Mouse (Mus musculus) brain, embryonic 14.5 days (tissue): Measurements from ENCODE around the gene Yipf3. TPM values are rescaled to one million over a fixed set of nuclear protein-coding genes. Genes with fewer than 3 reads are reported as not detected.
A peak's percentile ranks its signal among the peaks of the same experiment; 100 is the strongest.

Experiments
- DNase-seq: peaks from one replicate; pipeline ENCODE4 v3.0.0-alpha.2; 2011; ENCODE audit warnings: low read depth
- CTCF ChIP-seq: fragments of 200-500 bp; IDR thresholded peaks from 2 replicates; pipeline ENCODE4 v1.5.1; 2012; ENCODE audit warnings: inconsistent platforms, mild to moderate bottlenecking, moderate library complexity, borderline replicate concordance; ENCODE audit not compliant: insufficient read depth, insufficient read length; ENCODE audit errors: extremely low read depth
- POLR2A ChIP-seq: fragments of 200-500 bp; IDR thresholded peaks from 2 replicates; pipeline ENCODE4 v1.6.1; 2012; ENCODE audit warnings: mild to moderate bottlenecking, inconsistent platforms, borderline replicate concordance; ENCODE audit not compliant: poor library complexity, insufficient read depth, insufficient read length, severe bottlenecking; ENCODE audit errors: extremely low read depth
- polyA plus RNA-seq: library from polyadenylated mRNA; depleted of rRNA; stranded (reverse); fragments of >200 nt; gene quantifications from 2 replicates; pipeline ENCODE4 v1.2.3, GENCODE M21; 2012; rRNA removed

Gene Yipf3
- 84.0 and 96.8 TPM in 2 replicates for polyA plus RNA-seq

GRCm38 (mm10) chr17:46247512-46248188 is at the start of gene Yipf3, which contains the start of gene Polr1c:
Gene Yipf3 (plus strand): TSS chr17:46248080.
Gene Polr1c (minus strand): TSS chr17:46248054.
- DNase-seq = peak; percentile 98
- TF ChIP-seq CTCF (no peak), POLR2A (peak; percentile 59; the same call in 1 of the 2 replicates)

- TF ChIP-seq POLR2A (no peak), CTCF (no peak)
- DNase-seq = no peak
Measured at GRCm38 (mm10) chr17:46201151-46201550, 46.7 kb upstream of the Yipf3 start.

GRCm38 (mm10) chr17:46202421-46203071 is 45.3 kb upstream of the Yipf3 start, which contains the start of the genes Polh and Xpo5:
Gene Polh (minus strand): TSS chr17:46202645.
Gene Xpo5 (plus strand): TSS chr17:46202782.
- TF ChIP-seq CTCF = no peak
- peak; percentile 57 for TF ChIP-seq POLR2A
- DNase-seq = peak; percentile 98

GRCm38 (mm10) chr17:46203078-46203477 is 44.8 kb upstream of the Yipf3 start:
- no peak for DNase-seq
- TF ChIP-seq POLR2A (no peak), CTCF (no peak)

- no peak for DNase-seq
Measured at GRCm38 (mm10) chr17:46206676-46207075, 41.2 kb upstream of the Yipf3 start.

GRCm38 (mm10) chr17:46210550-46210949 is 37.3 kb upstream of the Yipf3 start:
- DNase-seq = no peak
- TF ChIP-seq CTCF = no peak
- TF ChIP-seq POLR2A = no peak

More at GRCm38 (mm10) chr17:46206676-46207075, 41.2 kb upstream of the Yipf3 start:
- no peak for TF ChIP-seq POLR2A
- no peak for TF ChIP-seq CTCF

GRCm38 (mm10) chr17:46221601-46222000 is 26.3 kb upstream of the Yipf3 start:
- DNase-seq = no peak
- TF ChIP-seq CTCF (no peak), POLR2A (no peak)

- DNase-seq = no peak
- TF ChIP-seq CTCF (no peak), POLR2A (no peak)
Measured at GRCm38 (mm10) chr17:46227576-46227975, 20.3 kb upstream of the Yipf3 start.

- DNase-seq = no peak
- no peak for TF ChIP-seq CTCF
- TF ChIP-seq POLR2A = no peak
Measured at GRCm38 (mm10) chr17:46236067-46236466, 11.8 kb upstream of the Yipf3 start.

- DNase-seq = no peak
- TF ChIP-seq CTCF = no peak
- no peak for TF ChIP-seq POLR2A
Measured at GRCm38 (mm10) chr17:46237079-46237478, 10.8 kb upstream of the Yipf3 start.

GRCm38 (mm10) chr17:46237480-46237879 is 10.4 kb upstream of the Yipf3 start:
- TF ChIP-seq CTCF = no peak
- TF ChIP-seq POLR2A = no peak
- DNase-seq = no peak
